Mouse (Mus musculus): ENCODE measurements around the gene Enthd1.
A peak's percentile ranks its signal among the peaks of the same experiment; 100 is the strongest.

DNA sequence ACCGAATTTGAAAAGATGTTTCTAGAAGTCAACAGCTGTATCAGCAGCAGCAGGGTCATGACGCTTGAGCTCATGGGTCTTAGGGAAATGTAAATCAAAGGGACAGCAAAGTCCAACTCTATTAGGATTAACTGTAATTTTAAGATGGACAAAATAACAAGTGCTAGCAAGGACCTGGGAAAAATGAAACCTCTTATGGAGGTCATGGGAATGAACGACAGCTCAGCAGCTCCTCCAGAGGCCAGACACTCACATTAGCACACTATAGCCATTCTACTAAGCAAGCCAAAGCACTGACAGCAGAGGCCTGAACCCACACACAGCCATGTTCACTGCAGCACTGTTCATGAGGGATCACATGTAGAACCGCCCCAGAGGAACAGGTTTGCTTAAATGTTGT is 7.2 kb downstream of the Enthd1 start:
- TF ChIP-seq CTCF (conservative IDR thresholded peaks at IDR 0.05 in 1 of 2, IDR thresholded peaks at IDR 0.05 in 1 of 2; ENCODE audit: low read depth in 2 of 2, low read length in 2 of 2), result peak in 1 of 2 experiments; percentile 53; a peak in 2 of 4 replicates
- TF ChIP-seq POLR2A (IDR thresholded peaks at IDR 0.05; ENCODE audit: low read depth, low read length), result no peak
- TF ChIP-seq TBP (conservative IDR thresholded peaks at IDR 0.05; ENCODE audit: low read depth, low read length), result no peak
- no peak for TF ChIP-seq KAT2A (IDR thresholded peaks at IDR 0.05; ENCODE audit: insufficient replicate concordance, low read length)
- no peak for TF ChIP-seq EP300 (IDR thresholded peaks at IDR 0.05; ENCODE audit: low read length)
- TF ChIP-seq TCF12 (IDR thresholded peaks at IDR 0.05; ENCODE audit: low read depth, low read length), result no peak
- no peak for TF ChIP-seq MAX (IDR thresholded peaks at IDR 0.05; ENCODE audit: low read length)
- TF ChIP-seq MEF2A (IDR thresholded peaks at IDR 0.05; ENCODE audit: borderline replicate concordance, low read depth, low read length), result no peak

Measured in CH12.LX (cell line).